Mouse (Mus musculus) ovary, postnatal 10 days (tissue): ENCODE data around the gene Hoxc5.

ENCODE experiments used
- DNase-seq: peaks from one replicate; pipeline ENCODE4 v3.0.0; 2022; ENCODE audit warnings: low spot score

Hoxc5 gene

DNA sequence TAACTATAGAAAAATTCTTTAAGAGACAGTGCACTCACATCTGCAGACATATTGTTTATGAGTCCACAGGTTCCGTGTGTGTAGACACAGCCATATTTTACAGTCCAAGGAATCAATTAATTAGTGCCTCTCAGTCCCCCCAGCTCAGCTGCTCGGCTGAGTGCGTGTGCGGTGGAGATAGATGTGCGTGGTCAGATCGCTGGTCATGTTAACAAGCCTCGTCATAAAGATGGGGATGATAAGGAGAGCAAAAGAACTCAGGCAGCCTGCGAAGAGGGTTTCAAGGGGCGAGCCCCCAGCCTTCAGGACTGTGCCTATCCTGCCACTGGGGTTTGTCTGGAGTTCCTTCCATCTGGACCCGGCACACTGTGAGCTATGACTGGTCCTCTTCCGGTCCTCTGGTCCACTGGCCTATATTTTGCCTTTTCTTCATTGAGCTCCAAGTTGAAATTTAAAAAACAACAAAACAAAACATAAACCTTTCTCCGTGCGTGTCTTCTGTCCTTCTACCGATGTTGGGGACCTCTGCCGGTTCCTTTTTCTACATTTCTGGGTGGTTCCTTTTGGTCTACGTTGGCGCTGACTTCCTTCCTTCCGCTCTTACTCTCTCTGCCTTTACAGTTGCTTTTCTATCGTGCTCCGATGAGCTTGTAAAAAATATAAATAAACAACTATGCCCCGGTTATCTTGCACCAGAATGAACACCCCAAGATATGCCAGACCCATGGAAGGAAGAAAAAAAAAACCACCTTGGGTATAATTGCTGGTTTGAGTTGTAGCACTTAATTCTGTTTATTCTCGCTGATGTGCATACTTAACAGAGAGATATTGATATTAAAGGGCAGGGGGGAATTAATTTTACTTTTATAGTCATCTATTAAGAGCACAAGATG is 21.8 kb upstream of the Hoxc5 start:
- DNase-seq = no peak

DNA sequence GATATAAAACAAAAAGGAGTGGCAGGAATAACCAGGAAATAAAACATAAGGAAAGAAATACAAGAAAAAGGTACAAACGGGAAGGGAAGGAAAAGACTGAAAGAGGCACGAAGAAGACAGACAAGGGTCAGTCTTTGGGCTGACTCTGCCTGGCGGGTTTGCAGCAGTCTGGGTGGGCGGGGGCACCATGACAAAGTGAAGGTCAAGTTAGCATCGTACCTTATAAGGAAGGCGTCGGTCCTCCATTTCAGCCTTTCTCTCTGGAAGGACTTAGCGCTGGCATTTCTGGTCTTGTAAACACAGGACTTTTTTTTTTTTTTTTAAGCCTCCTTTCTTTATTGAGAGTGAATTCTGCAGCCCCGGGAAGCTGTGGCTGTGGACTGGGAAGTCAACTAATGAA is 20.0 kb upstream of the Hoxc5 start:
- DNase-seq = no peak

DNA sequence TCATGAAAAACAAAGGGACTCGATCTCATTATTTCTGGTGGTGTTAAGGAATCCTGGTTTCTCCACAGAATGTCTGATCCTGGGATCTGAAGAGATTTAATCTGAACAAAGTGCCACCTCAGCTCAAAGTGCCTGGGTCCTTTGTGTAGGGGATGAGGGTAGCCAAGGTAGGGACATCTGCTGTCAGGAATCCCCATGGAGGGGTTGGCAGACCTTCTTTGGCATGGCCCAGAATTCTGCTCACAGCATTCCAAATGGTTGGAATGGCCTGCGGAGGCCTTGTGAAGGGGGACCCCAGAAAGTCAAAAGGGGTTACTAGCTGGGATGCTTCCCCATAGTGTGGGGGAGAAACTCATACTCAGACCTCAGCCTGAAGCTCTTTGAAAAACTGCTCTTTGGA is 18.4 kb upstream of the Hoxc5 start:
- DNase-seq = no peak

DNA sequence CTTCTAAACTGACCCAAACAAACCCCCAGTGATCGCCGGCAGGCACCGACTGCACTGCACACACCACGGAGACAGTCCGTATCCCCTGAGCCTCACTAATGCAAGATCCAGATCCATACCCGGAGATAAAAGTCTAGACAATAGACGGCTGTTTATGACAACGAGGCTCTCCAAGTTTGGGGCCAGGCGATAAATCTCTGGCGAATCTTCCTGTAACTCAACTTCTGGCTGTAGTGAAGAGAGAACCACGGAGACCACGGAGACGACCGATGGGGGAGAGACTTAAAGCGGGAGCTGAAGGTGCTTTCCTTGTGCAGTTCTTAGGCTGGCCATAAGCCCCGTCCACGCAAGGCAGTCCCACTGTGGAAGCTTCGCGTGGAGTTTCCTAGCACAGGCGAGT is 17.5 kb upstream of the Hoxc5 start:
- DNase-seq = no peak

DNA sequence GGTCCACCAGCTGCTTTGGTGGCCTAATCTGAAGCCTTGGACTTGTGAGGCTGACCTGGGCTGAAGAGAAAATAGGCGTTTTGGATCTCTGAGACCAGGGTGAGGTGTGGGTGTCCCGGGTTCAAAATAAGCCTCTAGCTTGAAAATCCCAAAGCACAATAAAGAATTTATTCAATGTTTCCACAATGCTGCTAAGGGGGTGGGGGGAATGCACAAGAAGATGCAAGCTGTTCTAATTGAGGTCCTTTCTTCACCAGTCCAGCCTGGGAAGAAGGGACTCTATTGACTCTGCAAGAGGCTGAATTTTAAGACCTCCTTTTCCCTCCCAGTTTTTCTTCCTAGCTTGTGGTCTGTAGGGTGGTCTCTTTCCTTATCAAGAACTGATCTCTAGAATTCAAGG is 16.4 kb upstream of the Hoxc5 start:
- no peak for DNase-seq

DNA sequence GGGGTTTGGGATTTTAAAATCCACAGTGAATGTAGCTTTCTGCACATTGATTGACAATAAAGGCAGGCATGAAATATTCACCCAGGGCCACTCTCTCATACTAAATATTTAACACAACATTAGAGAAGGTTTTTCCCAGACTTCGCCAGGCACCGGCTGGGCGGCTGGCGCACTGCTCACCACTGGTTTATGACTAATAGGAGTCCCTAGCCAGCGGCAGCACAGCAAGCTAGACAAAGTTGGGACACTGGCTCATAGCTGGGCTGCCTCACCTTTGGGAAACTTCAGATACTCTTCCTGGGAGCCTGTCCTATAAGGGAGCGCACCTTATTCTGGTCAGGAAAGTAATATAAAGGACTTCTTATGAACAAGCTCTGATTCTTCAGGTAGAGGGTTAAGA is 13.7 kb upstream of the Hoxc5 start:
- DNase-seq = no peak

DNA sequence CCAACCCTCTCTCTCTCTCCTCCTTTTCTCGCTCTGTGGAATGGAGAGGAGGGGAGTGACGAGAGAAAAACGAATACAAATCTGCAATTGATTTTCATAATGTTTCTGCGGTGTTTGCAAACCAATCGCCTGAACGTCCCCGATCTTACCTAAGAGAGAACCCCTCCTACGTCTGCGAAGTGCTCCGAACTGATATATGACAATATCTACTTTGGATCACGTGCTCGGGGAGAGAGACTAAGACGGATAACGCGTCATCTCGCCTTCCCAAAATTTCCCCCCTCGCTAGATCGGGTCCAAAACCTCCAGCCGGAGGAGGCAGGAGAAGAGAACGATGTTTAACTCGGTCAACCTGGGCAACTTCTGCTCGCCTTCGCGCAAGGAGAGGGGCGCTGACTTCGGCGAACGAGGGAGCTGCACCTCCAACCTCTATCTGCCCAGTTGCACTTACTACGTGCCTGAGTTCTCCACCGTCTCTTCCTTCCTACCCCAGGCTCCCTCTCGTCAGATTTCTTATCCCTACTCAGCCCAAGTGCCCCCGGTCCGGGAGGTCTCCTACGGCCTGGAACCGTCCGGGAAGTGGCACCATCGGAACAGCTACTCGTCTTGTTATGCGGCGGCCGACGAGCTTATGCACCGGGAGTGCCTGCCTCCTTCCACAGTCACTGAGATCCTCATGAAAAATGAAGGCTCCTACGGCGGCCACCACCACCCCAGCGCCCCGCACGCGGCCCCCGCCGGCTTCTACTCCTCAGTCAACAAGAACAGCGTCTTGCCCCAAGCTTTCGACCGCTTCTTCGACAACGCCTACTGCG is 12.8 kb upstream of the Hoxc5 start, which contains the start of gene Hoxc11:
TSS of gene Hoxc11 (plus strand) at position 236 of the 815 bp plus-strand sequence.
- no peak for DNase-seq

DNA sequence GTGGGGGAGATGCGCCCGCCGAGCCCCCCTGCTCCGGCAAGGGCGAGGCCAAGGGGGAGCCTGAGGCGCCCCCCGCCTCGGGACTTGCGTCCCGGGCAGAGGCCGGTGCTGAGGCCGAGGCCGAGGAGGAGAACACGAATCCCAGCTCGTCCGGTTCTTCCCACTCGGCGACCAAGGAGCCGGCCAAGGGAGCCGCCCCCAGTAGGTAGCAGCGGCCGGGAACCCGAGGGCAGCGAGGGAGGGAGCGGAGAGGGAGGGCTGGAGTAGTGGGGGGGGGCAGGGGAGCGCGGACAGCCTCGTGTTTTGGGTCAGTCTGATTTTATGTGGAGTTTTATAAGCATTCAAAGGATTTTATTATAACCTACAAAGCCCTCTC is 12.2 kb upstream of the Hoxc5 start:
- DNase-seq = no peak

DNA sequence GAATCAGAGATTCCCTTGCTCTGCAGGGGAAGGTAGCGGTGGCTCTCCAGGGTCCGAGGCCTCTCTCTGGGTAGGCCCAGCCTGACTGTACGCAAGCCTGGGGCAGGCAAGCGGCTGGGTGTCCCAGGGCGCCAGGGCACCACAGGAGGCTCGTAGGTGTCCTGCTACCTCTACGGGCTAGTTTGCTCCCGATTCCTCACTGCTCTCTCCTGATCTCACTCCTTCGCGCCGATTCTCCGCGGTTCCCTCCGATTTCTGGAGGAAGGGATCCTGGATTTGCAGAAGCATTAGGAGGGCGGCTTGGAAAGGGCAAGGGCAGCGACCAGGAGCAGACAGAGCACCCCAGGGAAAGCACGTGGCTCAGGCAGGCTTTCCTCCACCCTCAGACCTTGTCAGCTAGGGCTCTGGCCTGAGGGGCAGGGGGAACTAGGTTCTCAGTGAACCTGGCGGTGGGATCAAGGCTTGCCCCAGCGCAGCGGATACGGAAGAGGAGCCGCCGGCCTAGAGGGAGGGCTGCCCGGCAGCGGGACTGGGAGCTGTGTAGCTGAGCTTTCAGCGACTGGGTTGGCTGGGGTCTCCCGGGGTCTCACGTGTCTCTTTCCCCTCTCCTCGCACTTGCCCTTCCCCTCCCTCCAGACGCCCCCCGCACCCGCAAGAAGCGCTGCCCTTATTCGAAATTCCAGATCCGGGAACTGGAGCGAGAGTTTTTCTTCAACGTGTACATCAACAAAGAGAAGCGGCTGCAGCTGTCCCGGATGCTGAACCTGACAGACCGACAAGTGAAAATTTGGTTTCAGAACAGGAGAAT is 11.2 kb upstream of the Hoxc5 start:
- DNase-seq = no peak

DNA sequence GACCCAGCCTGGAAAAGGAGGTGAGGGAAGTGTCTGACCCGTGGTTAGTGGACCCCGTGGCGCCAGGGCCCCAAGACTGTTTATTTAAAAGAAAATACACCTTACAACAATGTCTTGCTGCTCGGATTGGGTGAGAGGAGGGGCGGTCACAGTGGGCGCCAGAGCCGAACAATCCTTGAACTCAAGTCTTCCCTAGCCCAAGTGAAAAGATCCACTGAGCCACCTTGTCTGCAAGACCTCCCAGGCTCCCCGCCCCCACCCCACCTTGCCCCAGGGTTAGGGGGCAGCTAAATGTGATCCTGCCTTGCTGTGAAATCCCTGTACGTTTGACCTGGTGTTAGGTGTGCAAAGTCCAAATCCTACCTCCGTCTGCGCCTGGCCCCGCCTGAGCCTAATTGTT is 10.3 kb upstream of the Hoxc5 start:
- no peak for DNase-seq

DNA sequence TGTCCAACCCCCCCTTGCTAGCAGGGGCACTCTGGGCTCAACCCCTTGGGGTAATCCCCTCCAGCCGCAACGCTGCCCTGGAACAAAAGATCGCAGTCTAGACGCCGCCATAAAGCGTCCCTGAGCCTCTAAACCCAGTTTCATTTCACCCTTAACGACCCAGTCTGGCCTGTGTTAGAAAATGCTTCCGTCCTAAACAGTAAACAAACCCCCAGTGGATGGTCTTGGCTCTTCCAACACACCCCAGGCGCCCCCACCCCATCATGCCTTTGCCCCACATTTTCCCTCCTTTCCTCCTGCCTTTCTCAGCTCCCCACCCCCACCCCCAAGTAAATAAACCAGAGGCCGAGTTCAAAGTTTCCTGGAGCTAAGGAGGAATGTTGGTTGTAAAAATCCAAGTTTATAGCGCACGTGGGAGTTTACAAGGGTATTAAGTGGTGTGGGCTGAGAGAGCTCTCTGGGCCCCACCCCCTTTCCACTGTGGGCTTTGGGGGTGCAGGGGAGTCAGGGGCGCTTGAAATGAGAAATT is 7.5 kb upstream of the Hoxc5 start:
- DNase-seq = no peak

DNA sequence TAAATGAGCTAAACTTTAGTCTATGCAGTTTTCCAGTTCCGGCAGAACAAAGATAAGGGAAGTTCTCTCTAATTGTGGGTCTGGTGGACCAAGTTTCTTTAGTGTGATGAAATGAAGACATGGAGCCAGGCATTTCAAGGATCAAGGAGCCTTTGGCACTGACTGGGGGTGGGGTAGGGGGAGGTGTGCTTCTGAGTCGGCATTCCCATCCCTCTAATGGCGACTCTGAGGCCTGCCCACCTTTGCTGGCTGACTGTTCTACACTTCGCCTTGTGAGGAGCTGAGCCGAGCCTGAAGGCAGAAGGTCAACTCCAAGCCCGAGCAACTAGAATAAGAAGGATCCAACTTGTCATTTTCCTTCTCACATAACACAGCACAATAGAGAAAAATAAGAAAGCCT is 5.5 kb upstream of the Hoxc5 start:
- DNase-seq = no peak

DNA sequence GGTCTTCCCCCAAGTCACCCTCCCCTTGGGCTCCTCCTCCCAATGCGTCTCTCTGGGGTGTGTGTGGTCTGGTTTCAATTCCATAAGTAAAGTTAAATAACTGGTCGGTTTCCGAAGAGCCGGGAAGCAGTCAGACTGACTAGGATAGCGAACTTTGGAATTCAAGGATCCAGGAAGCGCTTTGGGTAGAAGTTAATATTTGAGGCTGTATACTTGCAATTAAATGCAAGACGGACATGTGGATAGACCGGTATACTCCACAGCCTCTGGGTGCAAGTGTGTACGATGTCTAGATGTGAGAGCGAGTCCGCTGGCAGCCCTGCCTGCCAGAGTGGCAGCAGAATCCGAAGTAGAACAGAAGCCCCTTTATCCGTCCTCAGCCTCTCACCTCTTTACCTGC is 4.8 kb upstream of the Hoxc5 start:
- no peak for DNase-seq

DNA sequence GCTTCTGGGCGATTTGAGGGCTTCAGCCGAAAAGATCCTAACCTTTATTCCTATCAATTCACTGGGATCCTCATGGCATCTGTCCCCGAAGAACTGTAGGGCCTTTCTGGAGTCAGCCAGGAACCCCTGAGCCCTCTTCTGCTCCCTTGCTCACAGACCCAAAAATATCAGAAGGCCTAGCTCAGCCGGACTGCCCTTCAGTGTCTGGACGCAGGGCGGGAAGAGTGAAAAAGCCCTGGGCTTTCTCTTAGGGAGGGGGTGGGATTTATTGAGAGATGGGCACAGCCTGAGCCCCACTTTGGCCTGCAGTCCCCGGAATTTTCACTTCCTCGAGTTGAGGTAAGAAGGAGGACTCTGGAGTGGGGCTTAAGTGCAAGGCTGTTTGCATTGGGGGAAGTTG is 4.0 kb upstream of the Hoxc5 start:
- DNase-seq = no peak

DNA sequence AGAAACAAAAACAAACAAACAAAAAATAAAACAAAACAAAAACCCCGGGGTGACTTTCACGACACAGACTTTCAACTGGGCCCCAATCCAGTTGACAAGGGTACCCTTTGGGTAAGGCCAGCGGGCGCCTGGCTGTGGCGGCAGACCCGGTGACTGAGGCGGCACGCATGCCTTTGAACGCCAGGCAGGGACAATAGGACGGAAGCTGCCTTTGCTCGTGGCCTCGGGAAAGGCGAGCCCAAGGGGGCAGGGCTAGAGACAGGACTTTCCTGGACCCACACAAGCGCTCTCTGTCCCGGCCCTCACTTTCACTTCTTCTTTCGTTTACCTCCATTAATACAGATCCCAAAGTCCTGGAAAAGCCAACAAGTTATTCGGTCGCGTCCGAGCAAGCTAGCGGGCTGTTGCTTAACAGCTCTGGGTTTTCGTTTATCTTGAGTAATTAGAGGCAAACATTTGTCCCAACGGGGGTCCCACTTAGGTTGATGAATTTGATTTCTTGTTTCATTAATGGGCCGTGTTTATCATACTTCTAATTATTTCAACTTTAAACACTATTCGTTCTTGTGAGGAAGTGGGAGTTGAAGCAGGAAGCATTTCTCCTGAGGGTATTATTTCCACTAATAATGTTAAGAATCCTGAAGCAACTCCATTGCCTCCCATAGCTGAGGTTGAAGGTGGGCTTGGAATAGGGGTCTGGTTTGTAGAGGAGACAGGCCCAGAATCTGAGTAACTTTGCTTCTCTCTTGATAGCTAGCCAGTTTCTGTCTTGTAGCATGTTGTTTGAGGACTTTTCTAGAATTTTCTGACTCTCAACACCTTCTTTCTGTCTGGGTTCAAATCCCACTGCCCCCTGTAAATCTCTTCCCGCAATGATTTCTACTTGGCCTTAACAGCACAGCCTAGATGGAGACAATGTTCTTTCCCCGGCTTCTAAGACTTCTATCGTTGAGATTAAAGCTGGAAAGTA is 3.3 kb upstream of the Hoxc5 start:
- DNase-seq = no peak

DNA sequence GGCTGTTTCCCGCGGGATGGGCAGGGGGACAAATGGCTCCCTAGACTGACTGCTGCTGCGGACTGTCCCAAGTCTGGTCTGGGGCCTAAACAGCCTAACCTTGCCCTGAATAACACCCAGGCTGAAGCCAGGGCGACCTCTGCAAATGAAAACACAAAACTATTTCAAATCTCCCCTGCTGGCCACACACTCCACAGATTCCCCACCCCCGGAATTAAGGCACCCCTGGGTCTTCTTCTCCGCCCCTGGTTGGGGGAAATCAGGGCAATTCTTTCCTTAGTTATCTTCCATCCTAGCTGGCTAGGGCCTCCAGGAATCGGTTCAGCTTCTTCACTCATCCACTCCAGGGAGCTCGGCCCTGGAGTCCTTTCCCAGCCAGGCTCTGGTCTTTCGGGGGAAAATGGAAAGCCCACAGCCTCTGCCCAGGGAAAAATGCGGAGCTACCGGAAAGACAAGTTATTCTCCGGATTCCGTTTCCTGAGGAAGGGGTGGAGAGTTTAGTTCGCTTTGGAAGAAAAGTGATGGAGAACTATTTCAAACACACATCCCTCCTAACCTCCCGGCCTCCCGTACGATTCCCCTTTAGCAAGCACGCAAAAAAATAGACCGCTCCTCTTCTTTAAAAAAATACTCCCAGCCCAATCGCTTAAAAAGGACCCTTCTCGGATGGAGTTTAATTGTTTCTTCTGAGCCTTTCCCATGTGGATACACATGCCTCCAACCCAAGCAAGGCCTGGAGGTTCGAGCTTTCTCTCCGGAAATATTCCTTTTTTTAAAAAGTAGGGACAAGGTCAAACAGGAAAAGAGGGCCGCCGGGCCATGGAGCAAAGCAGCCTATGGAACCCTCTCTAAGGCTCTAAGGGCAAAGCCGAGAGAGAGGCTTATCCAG is 2.0 kb upstream of the Hoxc5 start:
- no peak for DNase-seq

DNA sequence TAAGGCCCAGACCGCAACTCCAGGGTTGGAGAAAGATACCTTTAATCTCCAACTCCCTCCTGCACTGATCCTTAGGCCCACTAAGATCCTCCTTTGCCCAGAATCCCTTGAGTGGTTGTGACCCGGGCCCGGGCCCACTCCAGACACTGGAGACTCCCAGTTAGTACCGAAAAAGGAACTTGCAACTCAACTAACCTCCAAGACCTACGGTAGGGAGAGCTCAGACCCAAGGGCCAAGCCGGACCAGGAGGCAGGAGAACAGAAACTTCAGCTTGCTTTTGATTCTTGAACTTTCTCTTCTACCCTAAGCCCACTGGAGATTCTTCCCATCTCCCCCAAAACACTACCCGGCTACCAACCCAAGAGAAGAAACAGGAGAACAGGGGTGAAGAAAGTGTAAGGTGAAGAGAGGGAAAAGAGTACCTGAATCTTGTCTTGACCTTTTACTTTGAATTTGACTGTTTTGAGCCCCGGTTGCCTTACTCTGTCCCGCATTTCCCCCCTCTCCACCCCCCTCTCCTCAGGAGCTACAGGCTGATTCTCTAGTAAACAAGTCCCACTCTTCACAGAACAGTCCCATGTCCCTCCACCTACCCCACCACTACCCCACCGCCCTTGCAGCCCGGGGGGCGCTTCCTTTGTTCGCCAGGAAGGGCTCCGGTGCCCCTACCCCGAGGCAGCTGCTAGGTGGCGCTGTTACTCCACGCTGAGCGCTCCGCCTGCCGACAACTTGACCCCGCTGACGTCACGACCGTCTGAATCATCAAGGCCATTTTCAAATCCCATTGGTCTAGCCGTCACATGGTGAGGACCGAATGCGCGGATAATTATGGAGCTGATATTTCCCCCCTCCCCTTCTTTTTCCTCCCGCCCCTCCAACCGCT is 1.1 kb upstream of the Hoxc5 start:
- DNase-seq = peak; percentile 71

DNA sequence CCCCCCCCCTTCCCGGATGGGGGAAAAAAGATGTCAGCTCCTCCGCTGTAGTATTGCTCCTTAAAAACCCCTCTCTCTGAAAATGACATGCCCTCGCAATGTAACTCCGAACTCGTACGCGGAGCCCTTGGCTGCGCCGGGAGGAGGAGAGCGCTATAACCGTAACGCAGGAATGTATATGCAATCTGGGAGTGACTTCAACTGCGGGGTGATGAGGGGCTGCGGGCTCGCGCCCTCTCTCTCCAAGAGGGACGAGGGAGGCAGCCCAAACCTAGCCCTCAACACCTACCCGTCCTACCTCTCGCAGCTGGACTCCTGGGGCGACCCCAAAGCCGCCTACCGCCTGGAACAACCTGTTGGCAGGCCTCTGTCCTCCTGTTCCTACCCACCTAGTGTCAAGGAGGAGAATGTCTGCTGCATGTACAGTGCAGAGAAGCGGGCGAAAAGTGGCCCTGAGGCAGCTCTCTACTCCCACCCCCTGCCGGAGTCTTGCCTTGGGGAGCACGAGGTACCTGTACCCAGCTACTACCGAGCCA is 399 bp upstream of the Hoxc5 start, which contains the start of gene Hoxc10:
TSS of gene Hoxc10 (plus strand) at position 21 of the 536 bp plus-strand sequence.
- no peak for DNase-seq
